Mouse (Mus musculus) lung, postnatal 4 days (tissue): Measurements from ENCODE around the gene Krt31.

Source experiments
- DNase-seq, 2 experiments: peaks; one replicate each; pipeline ENCODE4 v3.0.0; 2021

The Krt31 gene

GRCm38 (mm10) chr11:100004846-100005245 lies 45.5 kb downstream of the Krt31 start:
- peak; percentile 43 to 64 for DNase-seq

GRCm38 (mm10) chr11:99999091-99999490 lies 51.3 kb downstream of the Krt31 start:
- DNase-seq = no peak
